Mouse (Mus musculus) C2C12 (cell line): ENCODE data around the gene Cep250. TPM values are rescaled to one million over a fixed set of nuclear protein-coding genes. Genes with fewer than 3 reads are reported as not detected.

Experiments
- H3K27me3 ChIP-seq: one replicate; pipeline ENCODE4 v1.6.1; 2011; ENCODE audit not compliant: control insufficient read depth, insufficient read depth, insufficient read length
- H3K36me3 ChIP-seq: one replicate; pipeline ENCODE4 v1.6.1; 2011; ENCODE audit not compliant: control insufficient read depth, insufficient read depth
- H3K4me3 ChIP-seq: one replicate; pipeline ENCODE4 v1.5.1; 2011; ENCODE audit warnings: mild to moderate bottlenecking, control low read depth; ENCODE audit not compliant: poor library complexity, insufficient read depth, severe bottlenecking
- H3K79me2 ChIP-seq: one replicate; pipeline ENCODE4 v1.6.1; 2011; ENCODE audit not compliant: control insufficient read depth, insufficient read depth
- H3K79me3 ChIP-seq: one replicate; pipeline ENCODE4 v1.6.1; 2011; ENCODE audit warnings: low read depth, control low read depth
- H3ac ChIP-seq: one replicate; pipeline ENCODE3; 2011; ENCODE audit warnings: low read depth; ENCODE audit not compliant: control insufficient read depth, insufficient read length
- CEBPB ChIP-seq: IDR thresholded peaks from one replicate; pipeline ENCODE4 v1.6.1; 2011; ENCODE audit warnings: low read depth, mild to moderate bottlenecking, control low read depth, moderate library complexity
- CTCF ChIP-seq: IDR thresholded peaks from one replicate; pipeline ENCODE4 v1.5.1; 2011; ENCODE audit not compliant: control insufficient read depth, insufficient read depth, insufficient read length
- FOSL1 ChIP-seq: IDR thresholded peaks from one replicate; pipeline ENCODE4 v1.8.0; 2011; ENCODE audit warnings: mild to moderate bottlenecking, low read length; ENCODE audit not compliant: poor library complexity, insufficient read depth, severe bottlenecking
- MAX ChIP-seq: IDR thresholded peaks from one replicate; pipeline ENCODE4 v1.6.1; 2011; ENCODE audit warnings: mild to moderate bottlenecking, control low read depth
- MYOD1 ChIP-seq: IDR thresholded peaks from one replicate; pipeline ENCODE4 v1.6.1; 2011; ENCODE audit warnings: low read depth; ENCODE audit not compliant: control insufficient read depth, insufficient read length
- MYOG ChIP-seq: IDR thresholded peaks from one replicate; pipeline ENCODE4 v1.6.1; 2011; ENCODE audit not compliant: control insufficient read depth, insufficient read length; ENCODE audit errors: extremely low read depth
- USF1 ChIP-seq: IDR thresholded peaks from one replicate; pipeline ENCODE4 v1.6.1; 2011; ENCODE audit warnings: low read depth, mild to moderate bottlenecking, control low read depth, moderate library complexity
- polyA plus RNA-seq: library from polyadenylated mRNA; unstranded; fragments of >200 nt; fragmentation: generic; extraction: Trizol; gene quantifications from one replicate; pipeline ENCODE4 v1.2.1, GENCODE M21; 2012; ENCODE audit warnings: missing spikeins

Cep250 gene
- polyA plus RNA-seq, 1 experiment = 24.1 TPM

DNA sequence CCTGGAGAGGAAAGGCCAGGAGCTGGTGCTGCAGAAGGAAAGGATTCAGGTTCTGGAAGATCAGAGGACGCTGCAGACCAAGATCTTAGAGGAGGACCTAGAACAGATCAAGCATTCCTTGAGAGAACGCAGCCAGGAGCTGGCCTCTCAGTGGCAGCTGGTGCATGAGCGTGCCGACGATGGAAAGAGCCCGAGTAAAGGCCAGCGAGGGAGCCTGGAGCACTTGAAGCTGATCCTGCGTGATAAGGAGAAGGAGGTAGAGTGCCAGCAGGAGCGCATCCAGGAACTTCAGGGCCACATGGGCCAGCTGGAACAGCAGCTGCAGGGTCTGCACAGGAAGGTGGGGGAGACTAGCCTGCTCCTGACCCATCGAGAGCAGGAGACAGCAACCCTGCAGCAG is 34.9 kb downstream of the Cep250 start:
- H3K4me3 ChIP-seq = no peak overlapping the region
- H3ac ChIP-seq = no peak overlapping the region
- no peaks in the 10 kb centered on the region for H3K79me3 ChIP-seq
- H3K36me3 ChIP-seq = peaks cover 89% of the 10 kb centered on the region
- no peak for TF ChIP-seq MYOD1
- no peak for TF ChIP-seq CEBPB
- TF ChIP-seq MYOG = no peak
- TF ChIP-seq USF1 = no peak
- TF ChIP-seq FOSL1 = no peak
- TF ChIP-seq CTCF = no peak
- H3K27me3 ChIP-seq = no peaks in the 10 kb centered on the region
- H3K79me2 ChIP-seq = no peaks in the 10 kb centered on the region

DNA sequence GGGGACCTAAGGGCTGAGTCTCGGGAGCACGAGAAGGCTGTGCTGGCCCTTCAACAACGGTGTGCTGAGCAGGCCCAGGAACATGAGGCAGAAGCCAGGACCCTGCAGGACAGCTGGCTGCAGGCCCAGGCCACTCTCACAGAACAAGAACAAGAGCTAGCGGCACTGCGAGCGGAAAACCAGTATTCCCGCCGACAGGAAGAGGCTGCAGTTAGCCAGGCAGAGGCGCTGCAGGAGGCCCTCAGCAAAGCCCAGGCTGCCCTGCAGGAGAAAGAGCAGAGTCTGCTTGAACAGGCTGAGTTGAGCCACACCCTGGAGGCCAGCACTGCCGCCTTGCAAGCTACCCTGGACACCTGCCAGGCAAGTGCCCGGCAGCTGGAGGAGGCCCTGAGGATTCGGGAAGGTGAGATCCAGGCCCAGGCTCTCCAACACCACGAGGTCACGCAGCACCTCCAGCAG is 35.6 kb downstream of the Cep250 start:
- H3K36me3 ChIP-seq = peaks cover 89% of the 10 kb centered on the region
- TF ChIP-seq CEBPB (no peak), CTCF (no peak), FOSL1 (no peak), USF1 (no peak), MYOD1 (no peak), MAX (no peak), MYOG (no peak)

DNA sequence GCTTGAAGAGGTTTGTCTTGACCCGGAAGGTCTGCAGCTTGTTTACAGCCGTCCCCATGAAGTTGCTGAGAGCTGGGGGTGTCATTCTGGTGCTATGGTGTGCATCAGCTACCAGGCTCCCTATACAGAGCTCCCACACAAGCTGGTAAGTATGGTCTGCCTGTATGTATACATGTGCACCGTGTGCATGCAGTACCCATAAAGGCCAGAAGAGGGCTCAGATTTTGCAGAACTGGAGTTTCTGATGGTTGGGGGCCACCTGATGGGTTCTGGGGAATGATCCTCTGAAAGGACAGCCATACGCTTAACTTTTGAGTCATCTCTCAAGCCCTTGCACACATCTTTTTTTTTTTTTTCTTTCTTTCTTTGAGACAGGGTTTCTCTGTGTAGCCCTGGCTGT is 49.1 kb downstream of the Cep250 start:
- Histone ChIP-seq H3K79me3 (peaks cover 8% of the 10 kb centered on the region), H3K27me3 (no peaks in the 10 kb centered on the region), H3K4me3 (no peak overlapping the region), H3K36me3 (peaks cover 33% of the 10 kb centered on the region), H3K79me2 (peaks cover 14% of the 10 kb centered on the region), H3ac (no peak overlapping the region)
- TF ChIP-seq MYOG = no peak
- no peak for TF ChIP-seq USF1
- TF ChIP-seq MAX = no peak
- TF ChIP-seq MYOD1 = no peak
- TF ChIP-seq FOSL1 = no peak
- no peak for TF ChIP-seq CTCF
- no peak for TF ChIP-seq CEBPB

More for the DNA sequence above, 35.6 kb downstream of the Cep250 start:
- H3ac ChIP-seq = no peak overlapping the region
- H3K79me3 ChIP-seq = no peaks in the 10 kb centered on the region
- no peaks in the 10 kb centered on the region for H3K79me2 ChIP-seq
- no peak overlapping the region for H3K4me3 ChIP-seq
- no peaks in the 10 kb centered on the region for H3K27me3 ChIP-seq

DNA sequence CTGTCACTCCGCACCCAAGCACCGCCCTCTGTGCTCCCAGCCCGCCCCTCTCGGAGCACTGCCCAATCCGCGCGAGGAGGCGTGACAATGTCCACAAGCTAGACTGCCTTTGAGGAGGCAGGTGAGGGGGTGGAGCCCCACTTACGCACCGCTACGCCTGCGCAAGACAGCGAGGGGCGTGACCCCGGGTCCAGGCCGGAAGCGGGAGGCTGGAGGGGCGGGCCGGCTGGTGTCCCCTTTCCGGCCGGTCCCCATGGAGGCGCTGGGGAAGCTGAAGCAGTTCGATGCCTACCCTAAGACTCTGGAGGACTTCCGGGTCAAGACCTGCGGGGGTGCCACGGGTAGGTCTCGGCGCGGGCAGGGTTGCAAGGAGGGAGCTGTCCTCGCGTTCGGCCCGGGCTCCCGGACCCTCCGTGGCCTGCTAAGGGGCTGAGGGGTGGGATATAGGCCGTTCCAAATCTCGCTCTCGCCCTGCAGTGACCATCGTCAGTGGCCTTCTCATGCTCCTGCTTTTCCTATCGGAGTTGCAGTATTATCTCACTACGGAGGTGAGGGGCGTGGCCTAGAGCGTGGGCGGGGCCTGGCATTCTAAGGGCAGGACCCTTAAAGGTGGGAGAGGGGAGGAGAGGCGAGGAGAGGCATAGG is 51.8 kb downstream of the Cep250 start, which contains the start of the genes 6430550D23Rik and Ergic3:
Gene 6430550D23Rik (minus strand): TSS at position 90 of the 645 bp plus-strand sequence.
Gene Ergic3 (plus strand): TSS at position 158 of the 645 bp plus-strand sequence.
- Histone ChIP-seq H3K27me3 (no peaks in the 10 kb centered on the region), H3ac (peak within 1 kb of the TSS; percentile 79), H3K36me3 (peaks cover 30% of the 10 kb centered on the region), H3K79me2 (peaks cover 14% of the 10 kb centered on the region), H3K4me3 (peak within 1 kb of the TSS; percentile 85), H3K79me3 (peaks cover 8% of the 10 kb centered on the region)
- TF ChIP-seq MYOD1 (peak; percentile 3), CEBPB (no peak), MYOG (no peak), USF1 (no peak), MAX (peak; percentile 64), CTCF (no peak), FOSL1 (no peak)

DNA sequence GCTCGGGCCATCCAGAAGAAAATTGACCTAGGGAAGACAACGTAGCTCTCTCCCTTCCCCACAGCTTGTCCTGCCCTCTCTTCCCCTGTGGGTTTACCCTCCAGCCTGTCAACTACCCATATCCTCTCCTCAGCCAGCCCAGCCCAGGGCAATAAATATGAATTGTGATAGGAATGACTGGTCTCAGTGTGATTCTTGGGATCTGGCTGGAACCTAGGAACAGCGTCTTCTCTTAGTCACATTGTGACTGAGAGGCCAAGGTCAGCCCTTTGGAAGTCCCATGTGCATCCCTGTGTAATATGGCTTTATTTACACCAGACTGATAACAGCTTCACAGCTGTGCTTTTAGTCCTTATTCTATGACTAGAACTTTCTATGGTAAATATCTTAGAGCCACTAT is 61.8 kb downstream of the Cep250 start:
- Histone ChIP-seq H3K79me2 (no peaks in the 10 kb centered on the region), H3K79me3 (no peaks in the 10 kb centered on the region), H3ac (no peak overlapping the region), H3K4me3 (no peak overlapping the region), H3K36me3 (peaks cover 48% of the 10 kb centered on the region), H3K27me3 (no peaks in the 10 kb centered on the region)
- TF ChIP-seq MYOG (no peak), CTCF (no peak), MYOD1 (no peak), CEBPB (no peak), FOSL1 (no peak), USF1 (no peak), MAX (no peak)

DNA sequence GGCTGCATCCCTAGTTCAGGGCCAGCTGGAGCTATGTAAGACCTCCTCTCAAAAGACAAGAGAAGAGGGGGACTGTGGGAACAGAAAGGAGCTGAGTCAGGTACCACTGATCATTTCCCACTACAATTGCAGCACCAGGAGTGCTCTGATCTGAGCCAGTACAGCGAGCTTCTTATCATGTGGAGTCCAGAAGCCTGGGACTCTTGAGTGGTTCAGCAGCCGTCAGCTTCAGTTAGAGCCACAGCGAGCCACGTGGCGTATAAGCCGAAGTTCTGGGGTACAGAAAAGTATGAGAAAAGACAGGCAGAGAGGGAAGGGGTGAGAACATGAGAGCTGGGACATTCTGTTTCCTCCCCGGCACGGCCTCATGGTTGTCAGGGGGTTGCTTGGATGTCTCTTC is 65.0 kb downstream of the Cep250 start:
- Histone ChIP-seq H3K79me3 (no peaks in the 10 kb centered on the region), H3K27me3 (no peaks in the 10 kb centered on the region), H3K4me3 (no peak overlapping the region), H3K79me2 (no peaks in the 10 kb centered on the region), H3K36me3 (peaks cover 23% of the 10 kb centered on the region), H3ac (no peak overlapping the region)
- TF ChIP-seq MYOG (no peak), CTCF (no peak)
